Mouse (Mus musculus): ENCODE data around the gene Elp4.

DNA sequence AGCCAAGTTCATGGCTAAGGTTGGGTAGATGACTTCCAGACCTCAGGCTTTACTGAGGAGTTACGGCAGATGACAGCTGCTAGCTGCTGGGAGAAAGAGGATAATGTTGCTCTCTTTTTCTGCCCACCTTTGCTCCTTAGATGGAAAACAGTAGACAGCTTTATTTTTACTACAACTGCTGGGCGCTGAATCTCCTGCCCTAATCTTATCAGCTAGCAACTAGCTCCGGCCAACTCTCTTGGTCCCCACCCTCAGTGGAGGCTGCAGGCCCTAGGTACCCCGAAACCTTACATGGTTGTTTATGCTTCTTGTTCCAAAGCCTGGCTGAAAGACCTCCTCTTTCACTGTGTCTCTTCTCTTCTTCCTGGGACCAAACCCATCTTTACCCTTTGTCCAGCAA lies 49.5 kb upstream of the Elp4 start:
- TF ChIP-seq TBP (IDR thresholded peaks at IDR 0.05; ENCODE audit: low read depth, low read length) = no peak
- TF ChIP-seq GATA1 (IDR thresholded peaks at IDR 0.05; ENCODE audit: low read depth, low read length) = peak; percentile 35; the same call in 1 of the 2 replicates
- TF ChIP-seq POLR2A (IDR thresholded peaks at IDR 0.05; ENCODE audit: control insufficient read depth in 1 of 2, insufficient read depth in 1 of 2, low read depth in 1 of 2, low read length in 2 of 2, poor library complexity in 1 of 2) = no peak
- no peak for TF ChIP-seq SMC3 (IDR thresholded peaks at IDR 0.05; ENCODE audit: low read depth, low read length)
- TF ChIP-seq ZC3H11A (IDR thresholded peaks at IDR 0.05; ENCODE audit: low read depth, low read length) = no peak
- TF ChIP-seq MYB (IDR thresholded peaks at IDR 0.05; ENCODE audit: low read depth, low read length) = no peak
- TF ChIP-seq CTCF (IDR thresholded peaks at IDR 0.05 in 2 of 3, conservative IDR thresholded peaks at IDR 0.05 in 1 of 3; ENCODE audit: control insufficient read depth in 1 of 3, insufficient read depth in 1 of 3, low read depth in 2 of 3, low read length in 3 of 3, poor library complexity in 1 of 3, severe bottlenecking in 1 of 3) = no peak
- TF ChIP-seq ZNF384 (IDR thresholded peaks at IDR 0.05; ENCODE audit: low read depth, low read length) = no peak
- TF ChIP-seq GABPA (IDR thresholded peaks at IDR 0.05; ENCODE audit: low read depth, low read length) = no peak
- TF ChIP-seq CHD2 (IDR thresholded peaks at IDR 0.05; ENCODE audit: low read length) = no peak
- TF ChIP-seq MAFK (IDR thresholded peaks at IDR 0.05; ENCODE audit: borderline replicate concordance, low read depth, low read length) = no peak
- no peak for TF ChIP-seq TAL1 (IDR thresholded peaks at IDR 0.05; ENCODE audit: low read length)
- TF ChIP-seq ETS1 (IDR thresholded peaks at IDR 0.05; ENCODE audit: low read depth, low read length) = no peak
- no peak for TF ChIP-seq MEF2A (IDR thresholded peaks at IDR 0.05; ENCODE audit: extremely low read depth, insufficient replicate concordance, low read depth, low read length, poor library complexity, severe bottlenecking)

Data from MEL (cell line).